Mouse (Mus musculus): Measurements from ENCODE around the gene Cwf19l1.
A peak's percentile ranks its signal among the peaks of the same experiment; 100 is the strongest.
"Not testable (repeated sequence)": the region's sequence is repeated elsewhere in the genome, so short reads cannot be mapped to it uniquely, and the experiment has no call there.

The Cwf19l1 gene

DNA sequence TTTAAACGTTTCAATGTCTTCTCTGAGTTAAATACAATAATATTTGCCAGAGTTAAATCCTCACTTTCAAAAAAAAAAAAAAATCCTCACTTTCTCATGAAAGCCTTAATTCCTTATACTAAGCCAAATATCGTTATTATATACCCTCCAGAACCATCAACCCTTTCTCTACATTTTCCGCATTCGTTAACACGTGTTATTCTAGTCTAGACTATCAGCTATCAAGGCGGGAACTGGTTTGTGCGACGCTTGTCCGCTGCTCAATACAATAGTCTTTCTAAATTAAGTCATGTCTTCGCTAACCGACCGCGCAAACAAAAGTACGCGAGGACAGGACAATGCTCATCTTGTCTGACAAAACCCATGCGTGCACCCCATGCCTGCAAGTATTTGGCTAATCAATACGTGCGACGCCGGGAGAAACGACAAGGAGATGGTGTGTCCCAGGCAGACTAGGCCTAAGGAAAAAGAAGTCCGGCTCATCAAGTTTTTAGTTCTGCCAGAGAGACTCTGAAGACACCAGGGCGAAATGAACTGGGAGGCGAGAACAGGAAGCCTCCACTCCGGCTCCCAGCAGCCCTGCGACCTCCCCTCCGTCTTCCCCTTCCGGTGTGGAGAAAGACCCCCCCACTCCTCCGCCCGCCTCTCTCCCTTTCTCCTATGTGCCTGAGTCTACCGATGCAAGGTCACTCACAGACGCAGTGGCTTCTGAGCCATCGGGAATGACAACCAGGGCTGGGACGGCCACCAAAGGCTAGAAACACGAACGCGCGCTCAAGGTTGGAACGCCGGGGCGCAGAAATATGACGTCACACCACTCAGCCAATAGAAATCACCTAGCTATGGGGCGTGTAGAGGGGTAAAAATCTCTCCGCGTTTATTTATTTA is at the start of gene Cwf19l1:
TSS of gene Cwf19l1 (minus strand) at position 805 of the 888 bp plus-strand sequence.
- DNase-seq, result peak; percentile 91

DNA sequence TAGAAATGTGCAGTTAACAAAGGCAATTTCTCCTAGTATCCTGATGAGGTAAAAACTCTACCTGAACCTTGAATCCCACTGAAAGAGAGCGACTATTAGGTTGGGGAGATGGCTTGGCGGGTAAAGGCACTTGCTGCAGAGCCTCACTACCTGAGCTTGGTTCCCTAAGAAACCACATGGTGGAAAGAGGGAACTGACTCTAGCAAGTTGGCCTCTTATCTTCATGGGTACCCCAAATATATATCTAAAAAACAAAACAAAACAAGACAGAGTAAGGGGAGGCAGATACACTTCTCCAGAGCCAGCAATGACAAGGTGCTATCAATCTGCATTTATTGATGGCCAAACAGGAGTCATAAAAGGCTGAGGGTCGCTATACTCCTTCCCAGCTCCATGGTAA is 48.3 kb upstream of the Cwf19l1 start:
- DNase-seq, result no peak

GRCm38 (mm10) chr19:44180502-44180901 is 44.8 kb upstream of the Cwf19l1 start:
- DNase-seq, result no peak

- no peak for DNase-seq
Observed at GRCm38 (mm10) chr19:44176741-44177140, 41.1 kb upstream of the Cwf19l1 start.

DNA sequence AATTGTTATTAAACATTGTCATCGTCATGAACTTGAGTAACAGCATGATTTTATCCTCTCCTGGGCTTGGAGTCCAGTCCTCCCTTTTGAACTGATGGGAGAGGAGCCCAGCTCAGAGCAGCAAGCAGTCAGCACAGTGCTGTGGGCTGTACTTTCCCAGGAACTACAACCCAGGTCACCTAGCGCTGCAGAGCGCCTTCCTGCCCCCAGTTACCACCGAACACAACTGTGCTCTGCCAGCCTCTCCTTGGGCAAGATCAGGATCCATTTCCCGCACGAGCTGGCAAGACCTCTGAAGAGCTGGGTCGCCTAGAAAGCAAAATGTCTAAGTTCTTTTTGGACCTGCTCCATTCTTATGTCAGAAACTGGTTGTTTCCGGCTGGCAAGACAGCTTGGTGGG is 39.2 kb upstream of the Cwf19l1 start:
- no peak for DNase-seq

DNA sequence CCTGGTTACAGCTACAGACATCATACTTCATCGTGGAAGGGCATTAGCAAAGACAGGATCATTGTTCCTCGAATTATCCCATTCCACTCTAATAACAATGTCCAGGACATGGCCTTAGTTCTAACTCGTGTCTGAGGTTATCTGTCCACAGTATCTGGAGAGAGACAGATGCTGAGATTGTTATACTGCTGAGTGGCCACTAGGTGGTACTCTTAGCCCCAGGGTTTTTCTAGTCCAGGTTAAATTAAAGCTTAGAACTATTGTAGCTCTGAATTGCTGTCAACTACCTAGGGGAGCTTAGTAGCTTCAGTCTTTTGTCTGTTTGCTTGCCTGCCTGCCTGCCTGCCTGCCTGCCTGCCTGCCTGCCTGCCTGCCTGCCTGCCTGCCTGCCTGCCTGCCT is 25.8 kb upstream of the Cwf19l1 start:
- no peak for DNase-seq

DNA sequence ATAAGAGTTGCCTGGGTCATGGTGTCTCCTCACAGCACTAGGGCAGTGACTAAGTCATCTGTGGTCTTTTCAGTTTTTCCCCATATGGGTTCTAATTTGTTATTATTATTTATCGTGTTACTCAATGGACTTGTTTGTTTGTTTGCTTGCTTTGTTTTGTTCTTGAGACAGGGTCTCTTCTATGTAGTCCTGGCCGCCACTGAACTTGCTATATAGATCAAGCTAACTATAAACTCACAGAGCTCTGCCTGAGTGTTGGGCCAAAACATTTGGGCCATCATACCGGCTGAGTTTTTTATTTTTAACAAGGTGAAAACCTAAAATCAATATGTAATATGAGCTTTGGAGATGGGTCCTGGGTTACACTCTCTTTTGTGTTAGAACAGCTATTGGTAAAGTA is 23.7 kb upstream of the Cwf19l1 start:
- no peak for DNase-seq

DNA sequence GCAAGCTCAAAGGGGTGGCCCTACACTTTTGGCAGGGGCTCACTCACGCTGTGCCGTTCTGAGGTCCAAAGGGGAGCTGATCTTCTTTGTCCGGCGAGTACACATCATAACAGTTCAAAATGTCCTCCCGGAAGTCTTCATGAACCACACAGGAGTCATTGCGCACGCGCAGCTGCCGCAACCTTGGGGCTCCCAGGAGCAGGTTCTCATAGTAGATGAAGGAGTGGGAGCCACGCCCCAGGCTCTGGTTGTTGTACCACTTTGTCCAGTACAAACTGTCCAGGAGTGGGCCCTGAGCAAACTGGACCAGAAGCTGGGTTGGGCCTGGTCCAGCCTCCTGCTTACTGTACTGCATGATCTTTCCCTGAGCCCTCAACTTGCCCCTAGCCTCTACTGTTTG is 21.3 kb upstream of the Cwf19l1 start:
- DNase-seq, result no peak

DNA sequence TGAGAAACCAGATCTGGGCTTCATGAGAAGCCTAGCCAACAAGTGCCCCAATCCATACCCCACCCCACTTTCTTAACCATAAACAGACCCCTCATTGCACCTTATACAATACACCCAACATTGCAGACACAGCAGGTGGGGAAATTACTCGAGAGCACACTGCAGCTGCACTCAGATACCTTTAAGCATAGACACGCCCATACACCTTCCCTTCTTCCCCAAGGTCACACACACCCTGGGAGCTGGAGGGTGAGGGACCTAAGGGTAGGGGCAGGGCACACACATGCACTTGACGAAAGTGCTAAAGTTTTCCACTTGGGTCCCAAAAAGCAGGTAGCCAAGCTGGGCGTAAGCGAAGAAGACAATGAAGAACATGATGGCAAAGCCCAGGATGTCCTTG is 18.1 kb upstream of the Cwf19l1 start:
- DNase-seq, result no peak

DNA sequence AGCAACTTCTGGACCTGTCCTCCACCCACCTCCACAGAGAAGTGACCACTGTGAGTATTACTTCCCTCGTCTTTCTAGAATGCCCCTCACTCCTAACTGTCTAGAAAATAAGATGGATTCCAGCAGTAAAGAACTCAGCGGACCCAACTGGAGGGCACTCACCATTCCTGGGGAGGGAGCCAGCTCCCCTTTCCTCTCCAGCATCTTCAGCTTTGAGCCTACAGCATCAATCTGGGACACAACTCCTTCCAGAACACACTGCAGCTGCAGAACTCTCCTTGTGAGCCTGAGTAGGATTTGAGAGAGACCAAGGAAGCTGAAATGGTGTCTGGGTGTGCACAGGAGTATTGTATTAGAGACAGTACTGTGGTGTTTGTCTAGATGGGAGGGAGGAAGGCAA is 13.3 kb upstream of the Cwf19l1 start:
- DNase-seq, result no peak

DNA sequence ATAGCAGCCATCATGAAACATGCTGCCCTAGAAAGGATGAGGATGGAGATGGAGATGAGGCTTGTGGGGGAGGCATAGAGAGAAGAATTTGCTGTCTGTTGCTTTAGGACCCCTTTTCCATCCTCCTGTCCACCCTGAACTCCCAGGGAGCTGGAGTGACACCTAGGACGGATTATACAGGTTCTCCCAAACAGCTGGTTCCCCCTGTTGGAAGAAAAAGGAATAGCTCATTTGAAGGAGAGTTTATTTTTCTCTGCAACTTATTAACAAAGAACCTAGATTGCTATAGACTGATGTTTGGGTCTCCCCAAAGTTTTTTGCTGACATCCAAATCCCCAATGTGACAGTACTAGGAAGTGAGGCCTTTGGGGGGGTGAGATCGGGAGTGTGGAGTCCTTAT is 12.7 kb upstream of the Cwf19l1 start:
- no peak for DNase-seq

DNA sequence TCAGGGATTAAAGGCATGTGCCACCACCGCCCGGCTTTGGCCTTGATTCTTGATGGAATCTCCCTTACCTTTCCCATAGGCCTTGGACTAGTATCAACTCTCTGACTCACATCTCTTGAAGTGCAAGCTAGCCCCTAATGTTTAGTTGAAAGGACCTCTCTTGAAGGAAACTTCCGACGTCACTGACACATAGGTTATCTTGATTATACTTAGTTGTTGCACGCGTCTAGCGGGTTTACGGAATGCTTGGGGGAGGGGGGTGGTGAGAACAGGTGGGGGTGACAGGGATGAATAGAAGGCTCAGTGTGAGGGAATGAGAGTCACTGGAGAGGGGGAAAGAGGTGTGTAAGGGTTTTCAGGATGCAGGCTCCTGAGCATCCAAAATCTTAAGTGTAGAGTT is 11.3 kb upstream of the Cwf19l1 start:
- DNase-seq, result no peak

DNA sequence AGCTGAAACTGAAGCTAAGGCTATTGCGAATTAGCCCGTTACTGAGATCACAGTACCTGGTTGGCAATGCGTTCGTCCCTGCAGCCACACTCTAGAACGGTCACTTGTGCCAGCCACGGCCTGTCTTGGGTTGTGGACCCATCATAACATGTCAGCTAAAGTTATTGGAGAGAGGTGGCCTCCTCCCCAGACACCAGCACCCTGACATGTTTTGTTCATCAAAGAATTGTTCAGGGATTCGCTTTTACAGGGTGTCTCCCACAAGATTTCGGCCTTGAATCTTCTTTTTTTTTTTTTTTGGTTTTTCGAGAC is 10.8 kb upstream of the Cwf19l1 start:
- no peak for DNase-seq

GRCm38 (mm10) chr19:44145702-44146567 is 10.3 kb upstream of the Cwf19l1 start, which contains the start of gene Bloc1s2:
Bloc1s2 (minus strand) TSS chr19:44146446.
- peak; percentile 90 for DNase-seq

DNA sequence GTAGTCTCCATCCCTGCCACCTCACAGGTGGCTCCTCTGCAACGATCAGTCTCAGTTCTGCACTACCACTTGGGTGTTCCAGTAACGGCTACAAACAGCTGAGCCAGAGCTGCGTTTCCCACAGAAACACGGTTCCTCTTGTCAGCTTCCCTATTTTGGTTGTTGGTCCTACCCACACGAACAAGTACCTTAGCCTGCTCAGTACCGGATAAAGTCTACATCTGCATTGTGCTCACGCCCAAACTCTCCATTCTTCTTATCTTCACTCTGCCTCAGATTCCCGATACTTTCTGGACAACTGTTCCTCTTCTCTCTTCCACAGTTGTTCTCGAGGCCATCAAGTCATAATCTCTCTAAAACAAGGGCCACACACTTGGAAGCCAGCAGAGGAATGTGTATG is 8.7 kb upstream of the Cwf19l1 start:
- DNase-seq, result no peak

GRCm38 (mm10) chr19:44135960-44136485 is 347 bp upstream of the Cwf19l1 start:
- DNase-seq, result peak; percentile 21

DNA sequence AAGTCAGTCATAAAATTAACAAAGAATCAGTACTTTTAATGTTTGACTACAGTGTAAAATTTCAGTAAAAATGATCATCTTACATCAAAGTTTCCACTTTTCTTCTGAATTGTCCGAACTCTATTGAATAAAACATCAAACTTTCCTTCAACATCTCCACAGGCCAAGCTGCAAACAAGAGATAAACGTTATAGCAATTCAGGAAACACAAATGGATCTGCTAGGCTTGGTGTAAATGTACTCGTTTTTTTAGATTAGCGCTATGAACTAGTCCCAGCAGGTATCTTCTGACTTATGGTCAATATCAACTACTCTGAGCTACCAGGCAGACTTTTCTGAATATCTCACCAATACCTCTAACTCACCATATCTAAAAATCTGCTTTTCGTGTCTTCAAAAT is 2.8 kb downstream of the Cwf19l1 start:
- no peak for DNase-seq

DNA sequence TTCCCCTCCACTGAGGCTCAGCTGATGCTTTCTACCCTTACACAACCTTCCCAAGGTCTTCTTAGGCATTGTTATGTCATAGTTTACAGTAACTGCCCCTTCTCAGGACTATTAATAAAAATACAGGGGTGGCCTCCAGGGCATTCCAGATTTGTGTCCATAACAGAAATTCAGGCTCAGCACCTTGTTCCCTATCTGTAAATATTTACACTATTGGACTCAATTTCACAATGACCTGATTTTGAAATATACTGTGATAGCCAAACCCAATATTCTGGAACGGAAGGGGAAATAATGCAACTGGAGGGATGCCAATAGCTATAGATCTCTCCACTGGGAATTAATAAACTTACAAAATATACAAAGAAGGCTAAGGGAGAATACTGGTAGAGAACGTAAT is 7.1 kb downstream of the Cwf19l1 start:
- no peak for DNase-seq

- DNase-seq, result no peak
Observed at GRCm38 (mm10) chr19:44127729-44128497, 7.8 kb downstream of the Cwf19l1 start.

DNA sequence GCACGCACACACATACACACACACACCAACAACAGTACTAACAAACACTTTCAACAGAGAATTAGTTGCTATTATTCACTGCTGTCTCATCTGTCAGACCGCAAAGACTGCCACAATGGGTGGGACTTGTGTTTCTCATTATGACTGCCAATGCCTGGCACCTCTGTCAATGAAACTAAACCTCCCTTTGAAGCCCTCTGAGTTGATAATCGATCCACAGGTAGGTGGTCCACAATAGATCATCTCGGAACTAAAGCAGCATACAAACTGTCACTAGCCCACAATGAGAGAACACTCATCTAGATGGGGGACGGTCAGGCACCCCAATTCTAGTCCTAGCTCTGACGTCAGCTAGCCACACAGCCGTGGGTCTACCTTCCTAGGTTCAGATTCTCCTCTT is 14.5 kb downstream of the Cwf19l1 start:
- DNase-seq, result no peak

DNA sequence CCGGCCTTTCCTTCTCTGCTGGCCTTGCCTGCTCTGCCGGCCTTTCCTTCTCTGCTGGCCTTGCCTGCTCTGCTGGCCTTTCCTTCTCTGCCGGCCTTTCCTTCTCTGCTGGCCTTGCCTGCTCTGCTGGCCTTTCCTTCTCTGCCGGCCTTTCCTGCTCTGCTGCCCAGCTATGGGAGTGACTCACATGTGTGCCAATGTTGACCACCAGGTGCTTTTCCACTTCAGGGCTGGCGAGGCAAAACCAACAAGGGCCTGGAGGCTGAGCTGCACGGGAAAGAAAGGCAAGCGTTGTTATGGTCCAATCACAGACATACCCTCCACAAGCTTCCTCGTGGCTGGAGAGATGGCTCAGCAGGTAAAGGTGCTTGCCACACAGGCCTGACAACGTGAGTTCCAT is 15.0 kb downstream of the Cwf19l1 start:
- DNase-seq, result not testable (repeated sequence)

GRCm38 (mm10) chr19:44117793-44118192 is 17.9 kb downstream of the Cwf19l1 start:
- no peak for DNase-seq

DNA sequence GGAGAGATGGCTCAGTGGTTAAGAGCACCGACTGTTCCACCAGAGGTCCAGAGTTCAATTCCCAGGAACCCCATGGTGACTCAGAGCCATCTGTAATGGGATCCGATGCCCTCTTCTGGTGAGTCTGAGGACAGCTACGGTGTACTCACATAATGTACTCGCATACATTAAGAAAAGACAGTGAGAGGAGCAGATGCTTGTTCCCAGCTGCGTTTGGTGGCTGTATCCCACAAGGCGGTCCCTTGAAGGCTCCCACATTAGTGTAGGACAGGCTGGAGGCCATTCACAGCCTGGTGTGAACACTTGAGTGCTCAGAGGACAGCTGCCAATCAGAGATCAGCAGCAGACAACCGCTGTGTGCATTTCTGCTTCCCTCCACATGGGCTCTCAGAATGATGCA is 24.0 kb downstream of the Cwf19l1 start:
- no peak for DNase-seq

Measured in cerebellum, adult 9-11 months (tissue).